Mouse (Mus musculus) neural tube, embryonic 13.5 days (tissue): Measurements from ENCODE around the gene Zfp451. TPM values are rescaled to one million over a fixed set of nuclear protein-coding genes. Genes with fewer than 3 reads are reported as not detected.
A peak's percentile ranks its signal among the peaks of the same experiment; 100 is the strongest.

Source experiments
- ATAC-seq: fragments of 200-750 bp; cut with Nextera tagmentation; 2 replicates; pipeline ENCODE4 v1.8.0; 2017; ENCODE audit warnings: low read depth, mild to moderate bottlenecking, moderate TSS enrichment, moderate library complexity
- H3K27ac ChIP-seq: fragments of 300-500 bp; sonication (generic); replicated peaks from 2 replicates; pipeline ENCODE4 v1.5.1; 2015; ENCODE audit warnings: moderate library complexity, mild to moderate bottlenecking, inconsistent platforms
- H3K27me3 ChIP-seq: fragments of 300-500 bp; sonication (generic); 2 replicates; pipeline ENCODE4 v1.6.1; 2015; ENCODE audit warnings: mild to moderate bottlenecking, inconsistent platforms
- H3K36me3 ChIP-seq: fragments of 300-500 bp; sonication (generic); 2 replicates; pipeline ENCODE4 v1.6.1; 2015; ENCODE audit warnings: mild to moderate bottlenecking, inconsistent platforms
- H3K4me1 ChIP-seq: fragments of 300-500 bp; sonication (generic); replicated peaks from 2 replicates; pipeline ENCODE4 v1.6.1; 2015; ENCODE audit warnings: inconsistent platforms
- H3K4me2 ChIP-seq: fragments of 300-500 bp; sonication (generic); 2 replicates; pipeline ENCODE4 v1.6.1; 2015; ENCODE audit warnings: inconsistent platforms, mild to moderate bottlenecking, moderate library complexity
- H3K4me3 ChIP-seq: fragments of 300-500 bp; sonication (generic); 2 replicates; pipeline ENCODE4 v1.5.1; 2015; ENCODE audit warnings: mild to moderate bottlenecking, inconsistent platforms
- H3K9ac ChIP-seq: fragments of 300-500 bp; sonication (generic); 2 replicates; pipeline ENCODE4 v1.6.1; 2015; ENCODE audit warnings: moderate library complexity, mild to moderate bottlenecking, inconsistent platforms
- H3K9me3 ChIP-seq: fragments of 300-500 bp; sonication (generic); 2 replicates; pipeline ENCODE4 v1.6.1; 2016; ENCODE audit warnings: inconsistent platforms
- WGBS: fragments of 180-500 bp; shearing (Covaris S2); methylation state at CpG from one replicate; pipeline ENCODE4 v1.1.7; 2015; 5-methylcytosine and 5-hydroxymethylcytosine counted together
- polyA plus RNA-seq: library from polyadenylated mRNA; unstranded; fragments of >200 nt; fragmentation: Nextera tagmentation; extraction: Ambion mirVana; gene quantifications from 2 replicates; pipeline ENCODE4 v1.2.1, GENCODE M21; 2015

The Zfp451 gene
- polyA plus RNA-seq, 1 experiment from 2014 or later = 35.0 TPM

DNA sequence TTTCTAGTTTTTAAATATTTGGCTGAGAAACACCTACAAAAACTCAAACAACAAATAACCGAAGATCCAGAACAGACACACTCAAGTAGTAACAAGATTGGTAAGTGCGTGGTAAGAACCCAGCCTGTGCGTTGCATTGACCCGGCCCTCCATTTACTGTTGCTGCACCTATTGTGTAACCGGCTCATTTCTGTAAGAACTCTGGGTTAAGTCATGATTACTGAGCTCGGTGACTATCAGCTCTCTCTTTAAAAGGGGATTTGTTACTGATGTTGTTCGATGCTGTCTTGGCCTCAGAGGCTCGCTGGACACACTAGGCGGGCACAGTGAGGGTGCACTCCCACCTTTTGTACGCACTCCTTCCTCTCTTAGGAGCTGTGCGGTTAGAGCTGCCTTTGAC lies 76.1 kb downstream of the Zfp451 start:
- peaks cover 72% of the 10 kb centered on the region for H3K36me3 ChIP-seq
- no peak overlapping the region for H3K4me2 ChIP-seq
- 93% methylated on average over 11 of the region's 11 CpGs for WGBS
- no peaks in the 10 kb centered on the region for H3K27me3 ChIP-seq
- no peaks in the 10 kb centered on the region for H3K9me3 ChIP-seq
- H3K27ac ChIP-seq = no peak overlapping the region
- 0 out of 2 replicates have a peak, but pooled peaks cover 3% of the 10 kb centered on the region for H3K4me1 ChIP-seq
- no peak overlapping the region for H3K9ac ChIP-seq
- no peak for ATAC-seq
- no peak overlapping the region for H3K4me3 ChIP-seq

DNA sequence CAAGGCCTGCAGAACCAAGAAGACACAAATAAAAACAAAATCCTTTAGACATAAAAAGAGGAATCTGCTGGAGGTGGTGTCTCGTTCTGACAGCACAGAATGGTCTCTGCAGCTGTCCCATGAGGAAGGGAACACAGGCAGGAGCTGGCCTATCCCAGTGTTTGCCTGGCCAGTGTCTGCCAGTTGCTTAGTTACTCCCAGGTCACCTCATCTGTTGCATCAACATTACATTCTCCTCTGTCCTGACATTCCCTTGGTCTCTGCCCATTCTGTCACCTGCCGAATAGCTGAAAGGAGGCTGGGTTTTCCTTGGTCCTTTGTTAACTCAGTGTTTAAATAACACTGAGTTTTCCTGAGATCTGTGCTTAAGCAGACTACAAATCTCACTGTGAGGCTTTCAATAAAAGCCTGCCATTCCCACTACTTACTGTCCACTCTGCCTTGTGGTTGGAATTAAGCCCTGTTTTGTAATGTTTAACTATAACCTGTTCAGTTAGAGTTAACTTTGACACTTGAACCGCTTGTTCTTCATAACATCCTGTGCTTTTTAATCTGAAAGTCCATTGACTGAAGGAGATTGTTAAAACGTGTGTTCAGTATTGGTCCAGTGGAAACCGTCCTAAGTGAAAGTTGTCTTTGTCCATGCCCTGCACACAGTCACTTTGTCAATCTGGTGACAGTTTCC lies 80.3 kb downstream of the Zfp451 start:
- Histone ChIP-seq H3K4me3 (no peak overlapping the region), H3K36me3 (peaks cover 84% of the 10 kb centered on the region), H3K4me1 (0 out of 2 replicates have a peak, but pooled peaks cover 3% of the 10 kb centered on the region), H3K4me2 (no peak overlapping the region), H3K27ac (peak overlapping the region; percentile 38; the same call in 1 of the 2 replicates), H3K9ac (no peak overlapping the region), H3K9me3 (no peaks in the 10 kb centered on the region), H3K27me3 (no peaks in the 10 kb centered on the region)
- 0 out of 2 replicates have a peak, but pooled peaks have one; percentile 36 for ATAC-seq
- WGBS = 44% methylated on average over 5 of the region's 5 CpGs

DNA sequence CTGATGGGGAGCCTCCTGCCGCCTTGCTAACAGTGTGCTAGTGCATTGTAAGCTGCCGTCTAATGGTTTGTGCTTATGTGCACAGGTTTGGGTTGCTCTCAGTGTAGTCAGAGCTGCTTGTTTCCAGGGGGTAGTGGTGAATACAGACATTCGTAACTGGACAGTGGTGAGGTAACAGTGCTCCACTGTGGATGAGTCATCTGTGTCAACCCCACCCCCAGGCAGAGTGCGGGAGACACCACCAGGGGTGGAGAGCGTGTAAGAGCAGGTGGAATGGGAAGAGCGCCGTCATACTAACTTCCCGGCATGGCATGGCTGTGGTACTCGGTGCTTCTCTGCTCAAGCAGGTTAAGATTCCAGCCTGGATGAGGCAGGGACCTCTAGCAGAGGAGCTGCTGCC lies 81.4 kb downstream of the Zfp451 start:
- no peak for ATAC-seq
- Histone ChIP-seq H3K9ac (no peak overlapping the region), H3K9me3 (no peaks in the 10 kb centered on the region), H3K27ac (no peak overlapping the region), H3K36me3 (peaks cover 87% of the 10 kb centered on the region), H3K4me1 (0 out of 2 replicates have a peak, but pooled peaks cover 3% of the 10 kb centered on the region), H3K27me3 (no peaks in the 10 kb centered on the region), H3K4me2 (no peak overlapping the region), H3K4me3 (no peak overlapping the region)
- WGBS = 91% methylated on average over 9 of the region's 9 CpGs

DNA sequence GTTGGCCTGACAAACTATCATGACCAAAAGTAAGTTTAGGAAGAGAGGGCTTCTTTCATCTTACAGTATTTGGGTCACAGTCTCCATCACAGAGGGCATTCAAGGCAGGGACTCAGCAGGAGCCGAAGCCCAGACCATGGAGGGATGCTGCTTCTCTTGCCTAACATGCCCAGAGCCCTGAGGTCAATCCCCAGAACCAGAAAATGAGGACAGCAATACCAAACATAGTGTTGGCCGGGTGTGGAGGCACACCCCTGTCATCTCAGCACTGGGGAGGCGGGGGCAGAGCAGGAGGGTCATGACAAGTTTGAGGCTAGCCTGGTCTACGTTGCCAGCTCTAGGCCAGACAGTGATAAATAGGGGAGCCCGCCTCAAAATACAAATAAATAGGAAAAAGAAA lies 89.3 kb downstream of the Zfp451 start:
- Histone ChIP-seq H3K4me1 (peaks cover 14% of the 10 kb centered on the region), H3K4me2 (no peak overlapping the region), H3K9ac (no peak overlapping the region), H3K36me3 (peaks cover 75% of the 10 kb centered on the region), H3K9me3 (no peaks in the 10 kb centered on the region), H3K4me3 (no peak overlapping the region), H3K27ac (no peak overlapping the region), H3K27me3 (no peaks in the 10 kb centered on the region)
- 92% methylated on average over 5 of the region's 5 CpGs for WGBS
- ATAC-seq = no peak

DNA sequence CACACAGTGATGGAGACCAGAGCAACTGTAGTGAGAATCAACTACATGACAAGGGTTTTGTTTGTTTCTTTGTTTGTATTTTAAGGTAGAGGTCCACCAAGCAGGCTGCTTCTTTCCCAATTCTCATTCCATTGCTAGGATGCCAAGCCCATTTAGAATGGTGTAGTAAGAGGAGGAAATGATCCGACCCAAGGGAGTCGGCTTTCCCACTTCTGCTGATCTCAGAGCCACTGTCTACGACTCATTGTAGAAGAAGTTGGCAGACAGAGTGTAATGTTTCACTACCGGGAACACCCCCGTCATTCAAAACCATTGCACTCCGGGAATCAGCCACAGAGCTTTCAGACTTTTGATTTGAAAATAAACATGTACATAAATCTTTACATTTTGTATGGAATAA lies 89.9 kb downstream of the Zfp451 start:
- H3K9me3 ChIP-seq = no peaks in the 10 kb centered on the region
- peaks cover 14% of the 10 kb centered on the region for H3K4me1 ChIP-seq
- peaks cover 69% of the 10 kb centered on the region for H3K36me3 ChIP-seq
- H3K4me2 ChIP-seq = no peak overlapping the region
- H3K9ac ChIP-seq = no peak overlapping the region
- ATAC-seq = no peak
- H3K4me3 ChIP-seq = no peak overlapping the region
- H3K27ac ChIP-seq = no peak overlapping the region
- no peaks in the 10 kb centered on the region for H3K27me3 ChIP-seq
- 79% methylated on average over 6 of the region's 6 CpGs for WGBS

DNA sequence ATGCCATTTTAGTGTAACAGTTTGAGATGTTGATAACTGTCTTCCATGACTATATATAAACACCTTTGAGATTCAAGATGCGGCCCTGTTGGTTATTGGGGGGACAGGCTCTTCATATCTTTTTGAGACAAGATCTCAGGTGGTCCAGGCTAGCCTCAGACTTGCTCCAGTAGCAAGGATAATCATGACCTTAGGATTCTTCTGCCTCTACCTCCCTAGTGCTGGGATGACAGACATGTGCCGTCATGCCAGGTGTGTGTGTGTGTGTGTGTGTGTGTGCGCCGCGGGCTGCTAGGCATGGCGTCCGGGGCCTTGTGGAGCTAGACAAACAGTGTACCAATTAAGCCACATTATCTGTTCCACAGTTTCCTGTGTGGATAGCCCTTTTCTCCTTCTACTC lies 93.4 kb downstream of the Zfp451 start:
- H3K27ac ChIP-seq = no peak overlapping the region
- peak overlapping the region; percentile 66 for H3K4me2 ChIP-seq
- peak overlapping the region; percentile 93 for H3K9ac ChIP-seq
- WGBS = 86% methylated on average over 7 of the region's 7 CpGs
- peaks cover 39% of the 10 kb centered on the region for H3K36me3 ChIP-seq
- H3K4me1 ChIP-seq = peaks cover 14% of the 10 kb centered on the region
- no peaks in the 10 kb centered on the region for H3K27me3 ChIP-seq
- ATAC-seq = no peak
- H3K4me3 ChIP-seq = peak overlapping the region; percentile 82
- no peaks in the 10 kb centered on the region for H3K9me3 ChIP-seq

DNA sequence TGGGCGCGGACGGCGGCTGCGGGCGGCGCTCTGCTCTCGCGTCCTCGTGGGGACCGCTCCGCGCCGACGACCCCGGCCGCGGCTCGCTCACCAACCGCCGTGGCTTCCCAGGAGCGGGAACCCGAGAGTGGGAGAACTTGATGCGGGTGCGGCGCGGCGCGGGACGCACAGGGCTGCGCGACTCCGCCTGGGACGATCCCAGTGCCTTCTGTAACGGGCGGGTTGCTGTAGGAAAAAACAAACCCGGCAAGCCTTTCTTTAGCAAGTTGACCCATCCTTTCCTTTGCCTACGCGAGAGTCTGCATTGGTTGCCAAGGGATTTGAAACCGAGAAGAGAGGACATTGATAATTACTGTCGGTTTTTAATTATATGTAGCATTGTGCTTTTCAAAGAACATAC lies 94.2 kb downstream of the Zfp451 start:
- H3K9ac ChIP-seq = peak overlapping the region; percentile 93
- peaks cover 14% of the 10 kb centered on the region for H3K4me1 ChIP-seq
- H3K27me3 ChIP-seq = no peaks in the 10 kb centered on the region
- H3K4me2 ChIP-seq = peak overlapping the region; percentile 66
- WGBS = 0% methylated on average over 41 of the region's 41 CpGs
- H3K36me3 ChIP-seq = peaks cover 31% of the 10 kb centered on the region
- no peaks in the 10 kb centered on the region for H3K9me3 ChIP-seq
- H3K27ac ChIP-seq = peak overlapping the region; percentile 94
- ATAC-seq = peak; percentile 76
- peak overlapping the region; percentile 82 for H3K4me3 ChIP-seq

DNA sequence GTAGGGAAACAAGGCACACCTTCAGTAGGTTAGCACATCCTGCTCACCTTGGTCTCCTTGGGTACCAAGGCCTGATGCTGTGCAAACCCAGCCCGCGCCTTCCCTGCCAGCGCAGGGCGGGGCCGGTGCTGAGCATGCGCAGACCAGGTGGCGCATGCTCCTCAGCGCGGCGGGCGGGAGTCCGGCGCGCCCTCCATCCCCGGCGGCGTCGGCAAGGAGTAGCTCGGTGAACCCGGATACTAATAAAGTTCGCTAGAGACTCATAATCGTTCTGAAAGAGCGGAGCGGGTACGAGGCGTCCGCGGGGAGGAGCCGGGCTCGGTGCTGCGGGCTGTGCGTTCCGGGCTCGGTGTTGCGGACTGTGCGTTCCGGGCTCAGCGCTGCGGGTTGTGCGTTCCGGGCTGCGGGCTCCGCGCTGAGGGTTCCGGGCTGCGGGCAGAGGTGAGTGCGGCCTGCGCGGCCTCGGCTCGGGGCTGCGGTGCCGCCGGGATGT lies 94.6 kb downstream of the Zfp451 start, which contains the start of gene Rab23:
TSS of gene Rab23 (plus strand) at position 155 of the 493 bp plus-strand sequence.
- Histone ChIP-seq H3K4me3 (peak within 1 kb of the TSS; percentile 82), H3K36me3 (peaks cover 26% of the 10 kb centered on the region), H3K9ac (peak within 1 kb of the TSS; percentile 93), H3K9me3 (no peaks in the 10 kb centered on the region), H3K27me3 (no peaks in the 10 kb centered on the region), H3K4me2 (peak within 1 kb of the TSS; percentile 66), H3K27ac (peak within 1 kb of the TSS; percentile 94), H3K4me1 (peaks cover 14% of the 10 kb centered on the region)
- peak; percentile 98 for ATAC-seq
- under 1% methylated on average over 54 of the region's 54 CpGs for WGBS

DNA sequence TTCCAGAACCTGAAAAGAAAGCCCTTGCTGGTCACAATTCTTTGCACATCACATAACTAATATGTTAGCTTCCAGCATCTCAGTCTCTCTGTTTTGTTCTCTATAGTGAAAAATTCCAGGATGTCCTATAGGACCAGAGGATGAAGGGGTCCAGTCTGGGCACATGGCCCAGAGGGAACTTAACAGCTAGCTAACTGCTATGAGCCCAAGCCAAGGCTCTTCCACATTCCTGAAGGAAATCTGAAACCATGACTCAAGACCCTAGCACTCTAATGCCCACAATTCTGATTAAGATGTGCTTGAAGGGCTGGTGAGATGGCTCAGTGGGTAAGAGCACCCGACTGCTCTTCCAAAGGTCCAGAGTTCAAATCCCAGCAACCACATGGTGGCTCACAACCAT lies 96.8 kb downstream of the Zfp451 start:
- Histone ChIP-seq H3K9me3 (no peaks in the 10 kb centered on the region), H3K4me3 (no peak overlapping the region), H3K4me1 (peaks cover 14% of the 10 kb centered on the region), H3K27ac (no peak overlapping the region), H3K9ac (no peak overlapping the region), H3K27me3 (no peaks in the 10 kb centered on the region), H3K36me3 (peaks cover 11% of the 10 kb centered on the region), H3K4me2 (no peak overlapping the region)
- ATAC-seq = no peak
- 83% methylated on average over 1 of the region's 1 CpGs for WGBS

DNA sequence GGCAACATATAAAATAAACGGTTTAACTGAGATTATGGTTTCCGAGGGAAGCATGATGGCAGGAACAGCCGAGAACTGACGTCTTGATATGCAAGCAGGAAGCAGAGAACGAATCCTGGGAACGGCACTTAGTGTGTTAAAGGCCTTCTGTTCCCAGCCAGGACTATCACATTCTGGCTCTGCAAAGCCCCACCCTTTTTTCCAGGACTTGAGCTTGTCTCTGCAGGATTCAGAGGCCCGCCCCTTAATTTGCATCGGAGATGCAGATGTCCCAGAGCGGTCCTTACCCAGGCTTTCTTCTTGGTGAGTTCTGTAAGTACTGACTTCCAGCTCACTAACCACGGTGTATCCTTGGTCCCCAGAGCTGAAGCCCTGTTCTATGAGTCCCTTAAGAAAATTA lies 99.6 kb downstream of the Zfp451 start:
- H3K4me3 ChIP-seq = no peak overlapping the region
- H3K36me3 ChIP-seq = no peaks in the 10 kb centered on the region
- 6% methylated on average over 10 of the region's 10 CpGs for WGBS
- H3K9ac ChIP-seq = no peak overlapping the region
- H3K4me1 ChIP-seq = no peaks in the 10 kb centered on the region; the same call in 1 of the 2 replicates
- no peaks in the 10 kb centered on the region for H3K9me3 ChIP-seq
- no peaks in the 10 kb centered on the region for H3K27me3 ChIP-seq
- peak overlapping the region; percentile 25; the same call in 1 of the 2 replicates for H3K4me2 ChIP-seq
- no peak overlapping the region for H3K27ac ChIP-seq
- no peak for ATAC-seq

DNA sequence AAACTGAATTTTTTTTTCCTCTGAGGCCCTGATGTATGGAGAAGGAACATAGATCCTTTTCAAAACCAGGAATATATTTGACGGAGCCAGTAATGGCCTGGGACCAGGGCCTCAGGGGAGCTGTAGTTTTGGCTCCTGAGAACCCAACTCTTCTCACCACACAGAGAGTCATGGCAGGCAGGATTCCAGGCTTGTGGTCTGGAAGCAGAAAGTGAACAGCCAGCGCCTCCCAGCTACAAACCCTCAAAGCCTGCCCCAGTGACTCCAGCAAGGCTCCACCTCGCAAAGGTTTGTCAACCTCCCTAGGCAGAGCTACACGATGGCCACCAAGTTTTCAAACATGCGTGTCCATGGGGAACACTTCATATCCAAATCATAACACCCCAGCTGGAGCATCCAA lies 102.4 kb downstream of the Zfp451 start:
- H3K9ac ChIP-seq = no peak overlapping the region
- no peak overlapping the region for H3K4me3 ChIP-seq
- H3K27me3 ChIP-seq = no peaks in the 10 kb centered on the region
- 92% methylated on average over 5 of the region's 5 CpGs for WGBS
- no peak overlapping the region for H3K4me2 ChIP-seq
- H3K36me3 ChIP-seq = no peaks in the 10 kb centered on the region
- H3K9me3 ChIP-seq = no peaks in the 10 kb centered on the region
- ATAC-seq = no peak
- no peak overlapping the region for H3K27ac ChIP-seq
- no peaks in the 10 kb centered on the region for H3K4me1 ChIP-seq
